Mouse (Mus musculus) thymus, adult 2 months (tissue): ENCODE data around the gene Gm6096. TPM values are rescaled to one million over a fixed set of nuclear protein-coding genes. Genes with fewer than 3 reads are reported as not detected.

Source experiments
- DNase-seq: peaks from one replicate; pipeline ENCODE4 v3.0.0; 2021
- H3K27ac ChIP-seq: fragments of 200-500 bp; 2 replicates; pipeline ENCODE4 v1.5.1; 2012; ENCODE audit warnings: low read length, control low read depth; ENCODE audit not compliant: control insufficient read depth, insufficient read depth
- H3K27me3 ChIP-seq: fragments of 200-500 bp; 2 replicates; pipeline ENCODE4 v1.6.1; 2012; ENCODE audit warnings: mild to moderate bottlenecking, low read length, moderate library complexity, mixed read lengths; ENCODE audit not compliant: control insufficient read depth, insufficient read depth
- H3K36me3 ChIP-seq: fragments of 200-500 bp; 2 replicates; pipeline ENCODE4 v1.6.1; 2012; ENCODE audit warnings: mild to moderate bottlenecking, low read length, moderate library complexity; ENCODE audit not compliant: control insufficient read depth, insufficient read depth
- H3K4me1 ChIP-seq: fragments of 200-500 bp; replicated peaks from 2 replicates; pipeline ENCODE4 v1.6.1; 2012; ENCODE audit warnings: low read length; ENCODE audit not compliant: control insufficient read depth, insufficient read depth
- H3K4me3 ChIP-seq: fragments of 200-500 bp; 2 replicates; pipeline ENCODE4 v1.5.1; 2012; ENCODE audit warnings: mild to moderate bottlenecking, low read length, control low read depth, moderate library complexity; ENCODE audit not compliant: control insufficient read depth, insufficient read depth
- CTCF ChIP-seq: fragments of 200-500 bp; IDR thresholded peaks from 2 replicates; pipeline ENCODE4 v1.5.1; 2012; ENCODE audit warnings: mild to moderate bottlenecking, control low read depth, low read length, moderate library complexity, borderline replicate concordance; ENCODE audit not compliant: control insufficient read depth, poor library complexity, insufficient read depth; ENCODE audit errors: extremely low read depth
- POLR2A ChIP-seq: fragments of 200-500 bp; IDR thresholded peaks from 2 replicates; pipeline ENCODE4 v1.6.1; 2012; ENCODE audit warnings: mild to moderate bottlenecking, low read length, control low read depth, moderate library complexity; ENCODE audit not compliant: control insufficient read depth, poor library complexity, insufficient read depth; ENCODE audit errors: extremely low read depth
- WGBS: fragments of 180-500 bp; shearing (Covaris S2); methylation state at CpG from one replicate; pipeline ENCODE4 v1.1.7; 2018; 5-methylcytosine and 5-hydroxymethylcytosine counted together
- polyA plus RNA-seq: library from polyadenylated mRNA; depleted of rRNA; stranded (reverse); fragments of >200 nt; gene quantifications from 2 replicates; pipeline ENCODE4 v1.2.3, GENCODE M21; 2012

The Gm6096 gene
- polyA plus RNA-seq, 1 experiment = not detected

GRCm38 (mm10) chr7:34255137-34255536, 4.3 kb downstream of the Gm6096 start:
- H3K27ac ChIP-seq = no peak overlapping the region
- WGBS = 52% methylated on average over 3 of the region's 3 CpGs
- TF ChIP-seq CTCF (no peak), POLR2A (no peak)
- DNase-seq = no peak
- no peaks in the 10 kb centered on the region for H3K27me3 ChIP-seq
- H3K4me1 ChIP-seq = no peaks in the 10 kb centered on the region
- H3K36me3 ChIP-seq = peaks cover 20% of the 10 kb centered on the region
- H3K4me3 ChIP-seq = no peak overlapping the region

GRCm38 (mm10) chr7:34255916-34256315, 5.1 kb downstream of the Gm6096 start:
- Histone ChIP-seq H3K27ac (no peak overlapping the region), H3K36me3 (peaks cover 20% of the 10 kb centered on the region), H3K4me1 (no peaks in the 10 kb centered on the region), H3K27me3 (no peaks in the 10 kb centered on the region), H3K4me3 (no peak overlapping the region)
- no peak for DNase-seq
- no peak for TF ChIP-seq POLR2A
- TF ChIP-seq CTCF = no peak
- 90% methylated on average over 1 of the region's 1 CpGs for WGBS

GRCm38 (mm10) chr7:34257279-34257678, 6.4 kb downstream of the Gm6096 start:
- DNase-seq = no peak
- Histone ChIP-seq H3K4me1 (no peaks in the 10 kb centered on the region), H3K4me3 (no peak overlapping the region), H3K36me3 (peaks cover 24% of the 10 kb centered on the region), H3K27ac (no peak overlapping the region), H3K27me3 (no peaks in the 10 kb centered on the region)
- TF ChIP-seq CTCF (no peak), POLR2A (no peak)
- 95% methylated on average over 9 of the region's 9 CpGs for WGBS

- Histone ChIP-seq H3K27me3 (no peaks in the 10 kb centered on the region), H3K36me3 (peaks cover 26% of the 10 kb centered on the region), H3K4me1 (no peaks in the 10 kb centered on the region), H3K4me3 (no peak overlapping the region), H3K27ac (no peak overlapping the region)
- TF ChIP-seq POLR2A = no peak
- TF ChIP-seq CTCF = no peak
- no peak for DNase-seq
- 96% methylated on average over 1 of the region's 1 CpGs for WGBS
Measured at GRCm38 (mm10) chr7:34258407-34258806, 7.6 kb downstream of the Gm6096 start.

- TF ChIP-seq CTCF (no peak), POLR2A (no peak)
- no peak for DNase-seq
- Histone ChIP-seq H3K36me3 (peaks cover 10% of the 10 kb centered on the region), H3K4me3 (no peak overlapping the region), H3K4me1 (no peaks in the 10 kb centered on the region), H3K27ac (no peak overlapping the region), H3K27me3 (no peaks in the 10 kb centered on the region)
- 97% methylated on average over 5 of the region's 5 CpGs for WGBS
Measured at GRCm38 (mm10) chr7:34263437-34263836, 12.6 kb downstream of the Gm6096 start.

GRCm38 (mm10) chr7:34265876-34266346, 15.1 kb downstream of the Gm6096 start:
- WGBS = 44% methylated on average over 5 of the region's 5 CpGs
- H3K27me3 ChIP-seq = no peaks in the 10 kb centered on the region
- no peak overlapping the region for H3K4me3 ChIP-seq
- H3K4me1 ChIP-seq = no peaks in the 10 kb centered on the region
- peaks cover 10% of the 10 kb centered on the region for H3K36me3 ChIP-seq
- TF ChIP-seq CTCF = no peak
- no peak for TF ChIP-seq POLR2A
- peak; percentile 47 for DNase-seq
- H3K27ac ChIP-seq = no peak overlapping the region

- H3K4me1 ChIP-seq = no peaks in the 10 kb centered on the region
- no peak overlapping the region for H3K4me3 ChIP-seq
- no peak for TF ChIP-seq POLR2A
- TF ChIP-seq CTCF = no peak
- H3K36me3 ChIP-seq = peaks cover 10% of the 10 kb centered on the region
- H3K27me3 ChIP-seq = no peaks in the 10 kb centered on the region
- no peak overlapping the region for H3K27ac ChIP-seq
- DNase-seq = no peak
Measured at GRCm38 (mm10) chr7:34266421-34266820, 15.6 kb downstream of the Gm6096 start.
